Mouse (Mus musculus): ENCODE measurements at regions not wholly inside any gene's neighbourhood (a gene's known extent, or its start where the extent isn't known, plus 50 kb on each side); places are given as distances from the start of the nearest gene placed in this dataset.
A peak's percentile ranks its signal among the peaks of the same experiment; 100 is the strongest.

DNA sequence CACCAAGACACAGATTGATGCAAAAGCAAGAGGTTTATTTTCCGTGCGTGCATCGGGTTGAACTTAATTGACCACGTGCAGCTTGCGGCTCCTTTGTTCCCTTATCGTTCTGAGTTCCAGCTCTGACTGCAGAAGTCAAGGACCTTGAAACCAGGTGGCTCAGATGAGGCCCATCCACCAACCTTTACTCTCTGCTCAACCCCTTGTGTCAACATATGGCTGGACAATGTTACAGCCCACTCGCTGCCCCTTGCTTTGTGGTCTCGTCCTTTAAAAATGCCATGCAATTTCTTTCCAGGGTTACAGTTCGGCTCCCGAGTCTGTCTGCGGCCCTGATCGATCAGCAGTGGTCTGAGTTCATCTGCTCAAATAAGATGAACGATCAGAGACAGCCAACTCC lies 175.2 kb upstream of the Foxn2 start:
- H3K4me1 ChIP-seq (replicated peaks), result no peaks in the 10 kb centered on the region
- H3K4me2 ChIP-seq (replicated peaks), result no peak overlapping the region
- no peaks in the 10 kb centered on the region for H3K27me3 ChIP-seq (replicated peaks)
- WGBS, result 77% methylated on average over 13 of the region's 13 CpGs
- H3K4me3 ChIP-seq (replicated peaks), result no peak overlapping the region
- H3K36me3 ChIP-seq, result no peaks in the 10 kb centered on the region
- no peak for ATAC-seq
- no peak overlapping the region for H3K27ac ChIP-seq
- H3K9me3 ChIP-seq, result no peaks in the 10 kb centered on the region
- H3K9ac ChIP-seq, result no peak overlapping the region

DNA sequence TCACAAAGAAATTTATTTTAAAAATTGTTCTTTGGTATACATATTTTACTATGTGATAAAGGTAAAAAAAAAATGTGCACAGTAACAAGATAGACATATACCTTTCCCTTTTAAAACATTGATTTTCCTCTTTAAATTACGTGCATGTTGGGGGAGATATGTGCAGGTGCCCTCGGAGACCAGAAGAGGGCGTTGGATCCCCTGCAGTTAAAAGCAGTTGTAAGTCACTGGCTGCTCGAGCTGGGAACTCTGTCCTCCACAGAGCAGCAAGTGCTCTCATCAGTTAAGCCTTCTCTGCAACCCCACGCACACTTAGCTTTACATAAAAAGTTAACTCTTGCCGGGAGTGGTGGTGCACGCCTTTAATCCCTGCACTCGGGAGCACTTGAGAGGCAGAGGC lies 172.3 kb upstream of the Foxn2 start:
- no peak overlapping the region for H3K4me3 ChIP-seq (replicated peaks)
- H3K27ac ChIP-seq, result no peak overlapping the region
- no peaks in the 10 kb centered on the region for H3K4me1 ChIP-seq (replicated peaks)
- H3K9me3 ChIP-seq, result no peaks in the 10 kb centered on the region
- WGBS, result 81% methylated on average over 8 of the region's 8 CpGs
- ATAC-seq, result no peak
- H3K4me2 ChIP-seq (replicated peaks), result no peak overlapping the region
- H3K9ac ChIP-seq, result no peak overlapping the region
- H3K36me3 ChIP-seq, result no peaks in the 10 kb centered on the region
- no peaks in the 10 kb centered on the region for H3K27me3 ChIP-seq (replicated peaks)

DNA sequence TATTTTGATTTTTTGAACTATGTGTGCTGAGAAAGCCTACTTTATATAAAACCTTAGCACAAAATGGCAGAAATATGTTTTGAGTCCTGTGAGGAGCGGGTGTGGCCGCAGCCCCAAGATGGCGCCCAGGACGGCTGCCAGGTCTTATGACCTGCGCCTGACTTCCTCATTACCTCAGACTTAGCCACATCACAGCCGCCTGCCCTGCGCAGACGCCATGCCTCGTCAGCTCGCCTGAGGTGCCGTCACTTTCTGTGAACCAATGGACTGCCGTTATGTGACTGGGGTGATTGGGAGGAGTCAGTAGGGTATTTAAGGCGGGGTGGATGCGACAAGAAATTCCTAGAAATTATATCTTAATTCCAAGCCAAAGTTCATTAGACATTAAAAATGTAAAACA lies 171.7 kb upstream of the Foxn2 start:
- H3K27ac ChIP-seq, result no peak overlapping the region
- no peaks in the 10 kb centered on the region for H3K9me3 ChIP-seq
- H3K9ac ChIP-seq, result no peak overlapping the region
- no peaks in the 10 kb centered on the region for H3K36me3 ChIP-seq
- no peaks in the 10 kb centered on the region for H3K27me3 ChIP-seq (replicated peaks)
- no peak for ATAC-seq
- H3K4me1 ChIP-seq (replicated peaks), result no peaks in the 10 kb centered on the region
- WGBS, result 96% methylated on average over 14 of the region's 14 CpGs
- no peak overlapping the region for H3K4me3 ChIP-seq (replicated peaks)
- H3K4me2 ChIP-seq (replicated peaks), result no peak overlapping the region

DNA sequence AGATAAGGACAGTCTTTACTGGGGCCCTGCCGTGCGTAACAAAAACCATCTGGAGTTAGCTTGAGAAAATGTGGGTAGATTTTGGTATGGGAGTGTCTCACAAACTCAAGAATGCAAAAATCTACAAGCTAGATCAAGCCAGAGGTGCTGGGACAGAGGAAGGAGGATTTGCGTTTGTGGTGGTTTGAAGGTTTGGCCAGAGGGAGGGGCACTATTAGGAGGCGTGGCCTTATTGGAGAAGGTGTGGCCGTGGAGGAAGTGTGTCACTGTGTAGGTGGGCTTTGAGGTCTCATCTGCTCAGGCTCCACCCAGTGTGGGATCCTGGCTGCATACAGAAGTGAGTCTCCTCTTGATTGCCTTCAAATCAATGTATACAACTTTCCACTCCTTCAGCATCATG lies 169.6 kb upstream of the Foxn2 start:
- Histone ChIP-seq H3K36me3 (no peaks in the 10 kb centered on the region), H3K4me2 (replicated peaks) (no peak overlapping the region), H3K9me3 (no peaks in the 10 kb centered on the region), H3K4me3 (replicated peaks) (no peak overlapping the region), H3K4me1 (replicated peaks) (no peaks in the 10 kb centered on the region), H3K27ac (no peak overlapping the region), H3K27me3 (replicated peaks) (no peaks in the 10 kb centered on the region), H3K9ac (no peak overlapping the region)
- WGBS, result 81% methylated on average over 5 of the region's 5 CpGs
- no peak for ATAC-seq

DNA sequence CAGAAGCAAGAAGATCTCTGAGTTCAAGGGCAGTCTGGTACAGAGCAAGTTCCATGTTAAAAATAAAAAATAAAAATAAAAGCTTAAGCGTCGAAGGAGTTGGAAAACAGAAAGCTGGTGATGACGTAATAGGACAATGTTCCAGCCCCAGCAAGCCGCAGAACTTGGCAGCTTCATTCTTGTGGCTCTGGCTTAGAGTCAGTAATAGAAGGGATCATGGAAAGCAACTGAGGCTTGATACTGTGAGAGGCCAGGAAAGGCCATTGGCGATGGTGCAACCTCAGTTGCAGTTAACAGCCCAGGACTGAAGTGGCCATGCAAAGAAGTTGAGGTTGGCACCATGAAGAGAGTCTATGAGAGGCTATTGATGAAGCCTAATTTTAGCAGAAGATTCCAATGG lies 168.3 kb upstream of the Foxn2 start:
- no peak for ATAC-seq
- Histone ChIP-seq H3K36me3 (no peaks in the 10 kb centered on the region), H3K4me3 (replicated peaks) (no peak overlapping the region)

DNA sequence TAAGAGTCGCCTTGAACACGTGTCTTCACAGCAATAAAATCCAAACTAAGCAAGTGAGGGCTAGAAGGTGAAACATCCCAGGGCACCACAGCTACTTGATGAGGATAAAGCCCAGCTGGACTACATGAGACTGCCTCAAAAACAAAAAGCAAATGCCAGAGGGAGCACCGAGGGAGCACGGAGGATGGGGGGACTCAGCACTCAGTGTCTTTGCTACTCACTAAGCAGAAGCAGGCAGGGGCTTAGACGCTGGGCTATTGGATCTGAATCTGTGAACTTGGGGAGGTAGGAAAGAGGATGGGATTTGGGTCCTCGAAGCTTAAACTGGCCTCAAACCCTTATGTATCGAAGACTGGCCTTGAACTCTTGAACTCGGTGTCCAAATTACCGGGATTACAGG lies 167.0 kb upstream of the Foxn2 start:
- no peak overlapping the region for H3K27ac ChIP-seq

More for the DNA sequence above, 168.3 kb upstream of the Foxn2 start:
- Histone ChIP-seq H3K9me3 (no peaks in the 10 kb centered on the region), H3K27me3 (replicated peaks) (no peaks in the 10 kb centered on the region), H3K27ac (no peak overlapping the region), H3K4me2 (replicated peaks) (no peak overlapping the region), H3K4me1 (replicated peaks) (no peaks in the 10 kb centered on the region), H3K9ac (no peak overlapping the region)
- 96% methylated on average over 5 of the region's 5 CpGs for WGBS

DNA sequence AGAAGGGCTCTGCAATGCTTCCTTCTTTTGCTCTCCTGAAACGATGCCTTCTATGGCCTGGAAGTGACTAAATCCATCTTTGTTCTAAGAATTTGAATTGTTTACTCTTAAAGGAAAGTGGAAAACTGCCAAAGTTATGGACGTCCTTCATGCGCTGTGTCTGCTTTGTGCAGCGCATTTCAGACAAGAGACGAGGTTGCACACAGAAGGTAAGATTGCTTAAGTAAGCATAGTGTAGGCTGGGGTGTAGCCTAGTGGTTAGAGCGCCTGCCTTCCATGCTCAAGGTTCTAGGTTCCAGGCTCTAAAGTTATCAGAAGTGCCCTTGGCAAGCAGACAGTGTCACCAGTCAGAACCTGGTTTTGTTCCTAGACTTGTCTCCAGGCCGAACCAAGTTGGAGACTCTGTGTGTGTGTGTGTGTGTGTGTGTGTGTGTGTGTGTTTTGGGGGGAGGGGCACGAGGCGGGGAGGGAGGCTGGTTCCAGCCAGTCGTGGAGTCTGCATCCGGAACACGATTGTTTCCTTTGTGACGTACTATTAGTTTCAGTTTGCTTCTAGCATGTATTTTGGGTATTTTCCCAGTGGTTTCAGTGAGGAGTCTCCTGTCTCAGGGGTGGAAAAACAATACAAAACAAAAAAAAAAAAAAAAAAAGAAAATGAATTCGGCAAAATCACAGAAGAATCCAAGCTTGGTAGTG lies 166.4 kb upstream of the Foxn2 start:
- no peaks in the 10 kb centered on the region for H3K9me3 ChIP-seq
- no peaks in the 10 kb centered on the region for H3K27me3 ChIP-seq (replicated peaks)
- no peaks in the 10 kb centered on the region for H3K36me3 ChIP-seq
- H3K4me1 ChIP-seq (replicated peaks), result no peaks in the 10 kb centered on the region
- no peak overlapping the region for H3K4me3 ChIP-seq (replicated peaks)
- H3K9ac ChIP-seq, result no peak overlapping the region
- peak overlapping the region; percentile 14; the same call in 1 of the 2 replicates for H3K4me2 ChIP-seq (replicated peaks)
- ATAC-seq, result 0 out of 2 replicates have a peak, but pooled peaks have one; percentile 34
- peak overlapping the region; percentile 51; the same call in 1 of the 2 replicates for H3K27ac ChIP-seq
- WGBS, result 61% methylated on average over 14 of the region's 14 CpGs

More for the DNA sequence above, 167.0 kb upstream of the Foxn2 start:
- no peaks in the 10 kb centered on the region for H3K27me3 ChIP-seq (replicated peaks)
- no peaks in the 10 kb centered on the region for H3K4me1 ChIP-seq (replicated peaks)
- no peaks in the 10 kb centered on the region for H3K36me3 ChIP-seq
- no peak for ATAC-seq
- no peak overlapping the region for H3K9ac ChIP-seq
- 84% methylated on average over 9 of the region's 9 CpGs for WGBS
- H3K9me3 ChIP-seq, result no peaks in the 10 kb centered on the region
- no peak overlapping the region for H3K4me2 ChIP-seq (replicated peaks)
- no peak overlapping the region for H3K4me3 ChIP-seq (replicated peaks)

DNA sequence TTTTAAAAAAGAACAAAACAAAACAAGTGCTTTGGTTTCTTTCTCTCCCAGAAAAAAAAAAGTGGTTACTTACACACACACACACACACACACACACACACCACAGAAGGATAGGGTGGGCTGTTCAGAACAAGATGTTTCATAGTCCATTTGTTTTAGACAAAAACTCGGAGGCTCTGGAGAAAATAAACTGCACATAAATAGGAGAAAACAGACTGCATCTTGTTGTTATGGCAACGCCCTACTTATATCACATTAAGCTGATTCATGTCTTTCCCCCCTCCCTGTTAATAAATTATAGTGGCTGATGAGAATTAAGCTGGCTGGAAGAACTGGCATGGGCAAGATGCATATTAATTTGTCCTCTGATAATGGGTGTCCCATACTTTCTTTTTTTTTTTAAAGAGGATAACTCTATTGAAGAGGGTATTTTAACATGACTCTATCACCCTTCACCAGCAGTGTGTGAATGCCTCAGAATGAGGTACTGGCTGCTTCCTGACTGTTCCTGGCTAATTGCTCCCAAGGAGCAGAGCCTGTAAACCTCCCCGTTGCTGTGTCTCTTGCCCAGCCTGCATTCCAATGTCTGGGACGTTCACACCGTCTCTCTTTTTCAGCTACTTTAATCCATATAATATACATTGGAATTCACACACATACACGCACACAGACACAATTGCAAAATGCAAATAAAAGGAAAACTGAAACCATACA lies 165.6 kb upstream of the Foxn2 start:
- Histone ChIP-seq H3K4me3 (replicated peaks) (no peak overlapping the region), H3K27me3 (replicated peaks) (no peaks in the 10 kb centered on the region), H3K4me1 (replicated peaks) (no peaks in the 10 kb centered on the region), H3K9ac (no peak overlapping the region), H3K27ac (no peak overlapping the region), H3K9me3 (no peaks in the 10 kb centered on the region), H3K4me2 (replicated peaks) (no peak overlapping the region), H3K36me3 (no peaks in the 10 kb centered on the region)
- ATAC-seq, result no peak
- WGBS, result 49% methylated on average over 6 of the region's 6 CpGs

DNA sequence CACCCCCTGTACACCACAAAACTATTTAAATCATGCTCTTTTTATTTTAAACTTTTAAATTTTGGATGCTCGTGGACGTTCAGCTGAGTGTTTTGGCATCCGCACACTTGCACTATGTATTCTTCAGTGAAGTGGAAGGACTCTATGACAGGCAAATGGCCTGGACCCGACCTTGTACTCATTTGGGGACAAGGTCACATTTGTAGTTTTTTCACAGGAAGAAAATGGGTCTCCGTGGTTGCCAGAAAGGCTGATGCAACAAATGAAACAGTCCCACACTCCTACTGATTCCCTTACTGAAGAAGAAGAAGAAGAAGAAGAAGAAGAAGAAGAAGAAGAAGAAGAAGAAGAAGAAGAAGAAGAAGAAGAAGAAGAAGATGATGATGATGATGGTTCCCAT lies 160.9 kb upstream of the Foxn2 start:
- Histone ChIP-seq H3K4me3 (replicated peaks) (no peak overlapping the region), H3K9me3 (no peaks in the 10 kb centered on the region), H3K4me2 (replicated peaks) (no peak overlapping the region), H3K36me3 (no peaks in the 10 kb centered on the region), H3K9ac (no peak overlapping the region), H3K4me1 (replicated peaks) (no peaks in the 10 kb centered on the region), H3K27ac (no peak overlapping the region), H3K27me3 (replicated peaks) (no peaks in the 10 kb centered on the region)
- ATAC-seq, result no peak
- 80% methylated on average over 5 of the region's 5 CpGs for WGBS

DNA sequence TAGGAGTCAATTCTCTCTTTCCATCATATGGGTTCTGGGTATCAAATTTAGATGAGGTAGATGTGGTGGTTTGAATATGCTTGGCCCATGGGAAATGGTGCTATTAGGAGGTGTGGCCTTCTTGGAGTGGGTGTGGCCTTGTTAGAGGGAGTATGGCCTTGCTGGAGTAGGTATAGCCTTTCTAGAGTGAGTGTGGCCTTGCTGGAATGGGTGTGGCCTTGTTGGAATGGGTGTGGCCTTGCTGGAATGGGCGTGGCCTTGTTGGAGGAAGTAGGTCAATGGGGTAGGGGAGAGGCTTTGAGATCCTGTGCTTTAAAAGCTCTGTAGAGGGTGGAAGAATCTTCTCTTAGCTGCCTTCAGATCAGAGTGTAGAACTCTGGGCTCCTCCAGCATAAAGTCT lies 157.8 kb upstream of the Foxn2 start:
- Histone ChIP-seq H3K4me3 (replicated peaks) (no peak overlapping the region), H3K27ac (no peak overlapping the region), H3K27me3 (replicated peaks) (no peaks in the 10 kb centered on the region), H3K4me1 (replicated peaks) (no peaks in the 10 kb centered on the region), H3K4me2 (replicated peaks) (no peak overlapping the region), H3K9ac (no peak overlapping the region), H3K36me3 (no peaks in the 10 kb centered on the region), H3K9me3 (no peaks in the 10 kb centered on the region)
- WGBS, result 74% methylated on average over 1 of the region's 1 CpGs
- no peak for ATAC-seq

DNA sequence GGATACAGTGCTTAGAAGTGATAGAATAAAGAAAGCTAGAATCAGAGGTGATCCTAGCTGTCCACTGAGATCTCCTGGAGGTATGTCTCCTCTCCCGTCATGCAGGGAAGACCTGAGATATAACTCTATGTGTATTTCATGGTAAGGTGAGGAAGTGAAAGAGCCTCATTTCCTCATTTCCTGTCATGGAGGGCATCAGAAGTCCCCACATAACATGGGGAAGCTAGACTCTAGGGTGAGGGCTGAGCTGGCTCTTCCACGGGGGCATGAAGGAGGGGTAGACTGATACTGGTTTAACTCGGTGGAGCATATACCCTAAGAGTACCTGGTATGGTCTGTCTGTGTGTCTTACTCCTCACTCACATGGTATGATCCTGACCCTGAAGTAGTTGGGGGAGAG lies 156.0 kb upstream of the Foxn2 start:
- Histone ChIP-seq H3K36me3 (no peaks in the 10 kb centered on the region), H3K9ac (no peak overlapping the region), H3K4me3 (replicated peaks) (no peak overlapping the region), H3K4me1 (replicated peaks) (no peaks in the 10 kb centered on the region), H3K4me2 (replicated peaks) (no peak overlapping the region), H3K27ac (no peak overlapping the region), H3K27me3 (replicated peaks) (no peaks in the 10 kb centered on the region), H3K9me3 (0 out of 2 replicates have a peak, but pooled peaks cover 3% of the 10 kb centered on the region)
- ATAC-seq, result no peak
- 84% methylated on average over 3 of the region's 3 CpGs for WGBS

DNA sequence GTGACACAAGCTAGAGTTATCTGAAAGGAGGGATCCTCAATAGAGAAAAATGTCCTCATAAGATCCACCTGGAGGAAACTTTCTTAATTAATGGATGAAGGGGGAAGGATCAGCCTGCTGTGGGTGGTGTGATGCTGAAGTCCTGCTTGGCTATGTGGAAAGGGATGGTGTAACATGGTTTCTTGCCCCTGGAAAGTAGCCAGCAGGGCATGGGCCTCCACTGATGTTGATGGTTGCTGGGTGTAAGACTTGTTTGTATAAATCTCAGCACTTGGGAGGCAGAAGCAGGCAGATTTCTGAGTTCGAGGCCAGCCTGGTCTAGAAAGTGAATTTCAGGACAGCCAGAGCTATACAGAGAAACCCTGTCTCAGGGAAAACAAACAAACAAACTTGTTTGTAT lies 152.7 kb upstream of the Foxn2 start:
- H3K9me3 ChIP-seq, result 0 out of 2 replicates have a peak, but pooled peaks cover 3% of the 10 kb centered on the region
- H3K9ac ChIP-seq, result no peak overlapping the region
- H3K36me3 ChIP-seq, result no peaks in the 10 kb centered on the region
- H3K27me3 ChIP-seq (replicated peaks), result no peaks in the 10 kb centered on the region
- no peaks in the 10 kb centered on the region for H3K4me1 ChIP-seq (replicated peaks)
- H3K27ac ChIP-seq, result no peak overlapping the region
- ATAC-seq, result no peak
- H3K4me2 ChIP-seq (replicated peaks), result no peak overlapping the region
- H3K4me3 ChIP-seq (replicated peaks), result no peak overlapping the region
- WGBS, result 91% methylated on average over 1 of the region's 1 CpGs

DNA sequence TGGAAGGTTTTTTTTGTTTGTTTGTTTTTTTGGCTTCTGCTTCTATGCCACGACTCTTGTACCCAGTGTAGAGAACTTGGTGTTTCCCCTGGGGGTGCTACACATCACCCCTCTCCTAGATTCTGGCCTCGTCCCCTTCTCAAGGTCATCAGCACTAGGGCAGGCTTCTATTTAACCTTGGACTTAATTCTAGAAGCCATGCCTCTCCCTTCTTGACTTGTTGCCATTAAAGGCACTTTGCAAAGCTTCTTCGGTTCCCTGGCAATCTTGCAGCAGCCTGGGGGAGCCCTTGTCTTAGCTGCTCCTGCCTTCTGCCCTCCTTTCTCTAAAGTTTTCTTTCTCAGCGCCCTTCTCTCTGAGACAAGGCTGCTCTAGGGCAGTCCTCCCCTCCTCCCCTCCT lies 143.0 kb upstream of the Foxn2 start:
- H3K36me3 ChIP-seq, result no peaks in the 10 kb centered on the region
- H3K9ac ChIP-seq, result no peak overlapping the region
- H3K27ac ChIP-seq, result no peak overlapping the region
- no peaks in the 10 kb centered on the region for H3K27me3 ChIP-seq (replicated peaks)
- 43% methylated on average over 4 of the region's 4 CpGs for WGBS
- no peak overlapping the region for H3K4me3 ChIP-seq (replicated peaks)
- no peak overlapping the region for H3K4me2 ChIP-seq (replicated peaks)
- no peak for ATAC-seq
- no peaks in the 10 kb centered on the region for H3K4me1 ChIP-seq (replicated peaks)
- H3K9me3 ChIP-seq, result no peaks in the 10 kb centered on the region
